Mouse (Mus musculus) liver, adult 2 months (tissue): ENCODE results near the gene Stk16.

ENCODE experiments used
- CTCF ChIP-seq: fragments of 200-500 bp; IDR thresholded peaks from 2 replicates; pipeline ENCODE4 v1.5.1; 2011; ENCODE audit warnings: low read depth, low read length, control low read depth
- POLR2A ChIP-seq: fragments of 200-500 bp; IDR thresholded peaks from 2 replicates; pipeline ENCODE4 v1.6.1; 2011; ENCODE audit warnings: low read length, control low read depth; ENCODE audit not compliant: insufficient read depth; ENCODE audit errors: extremely low read depth

DNA sequence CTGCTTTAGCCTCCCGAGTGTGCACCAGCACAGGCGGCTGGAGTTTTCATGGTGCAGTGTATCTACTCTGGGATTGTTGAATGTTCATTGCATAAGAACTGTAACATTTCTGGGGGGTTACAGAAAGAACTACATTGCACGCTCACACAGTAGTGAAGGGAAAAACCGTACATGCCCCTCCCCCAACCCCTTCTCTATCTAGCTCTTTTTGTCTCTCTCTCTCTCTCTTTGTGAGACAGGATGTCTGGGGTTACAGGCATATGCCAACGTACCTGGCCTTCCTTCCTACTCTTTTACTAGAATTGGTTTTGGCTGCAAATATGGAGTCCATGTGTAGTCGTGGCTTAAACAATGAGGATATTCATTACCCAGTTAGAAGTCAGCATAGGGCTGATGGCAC, 12.3 kb downstream of the Stk16 start:
- no peak for TF ChIP-seq POLR2A
- no peak for TF ChIP-seq CTCF
